Mouse (Mus musculus): ENCODE measurements at regions not wholly inside any gene's neighbourhood (a gene's known extent, or its start where the extent isn't known, plus 50 kb on each side); places are given as distances from the start of the nearest gene placed in this dataset.

DNA sequence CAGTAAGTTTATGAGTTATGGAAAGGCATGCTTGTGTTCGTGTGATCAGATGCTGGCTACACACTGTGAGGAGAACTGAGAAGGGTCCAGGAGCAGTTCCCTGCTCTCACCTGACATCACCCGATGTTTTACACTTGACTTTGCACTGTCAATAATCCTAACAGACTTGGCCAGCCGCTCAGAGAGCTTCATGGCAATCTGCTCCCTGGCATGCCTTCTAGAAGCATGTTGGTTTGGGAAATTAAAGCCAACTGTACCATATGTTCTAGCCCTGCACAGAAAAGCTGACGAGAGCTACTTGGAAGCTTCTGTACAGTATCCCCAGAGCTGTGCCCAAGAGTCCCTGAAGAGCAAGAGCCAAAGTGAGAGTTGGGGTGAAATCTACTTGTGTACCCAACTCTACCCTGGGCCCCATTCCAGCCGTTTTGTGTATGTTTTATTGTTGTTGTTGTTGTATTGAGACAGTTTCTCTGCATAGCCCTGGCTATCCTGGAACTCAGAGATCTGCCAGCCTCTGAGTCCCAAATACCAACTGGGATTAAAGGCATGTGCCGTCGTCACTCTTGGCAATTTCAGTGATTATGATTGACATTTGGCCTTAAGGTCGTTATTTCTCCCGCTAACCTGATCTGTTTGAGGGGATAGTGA is 56.5 kb upstream of the Cnksr3 start:
- no peak overlapping the region for H3K4me3 ChIP-seq (replicated peaks; ENCODE audit: extremely low read depth, low read depth, low read length)
- no peaks in the 10 kb centered on the region for H3K4me1 ChIP-seq (ENCODE audit: control insufficient read depth, insufficient read depth, low read length)
- WGBS: 79% methylated on average over 9 of the region's 9 CpGs
- DNase-seq: no peak
- TF ChIP-seq CTCF (IDR thresholded peaks at IDR 0.05; ENCODE audit: insufficient read depth, low read length) (no peak), POLR2A (IDR thresholded peaks at IDR 0.05; ENCODE audit: borderline replicate concordance, extremely low read depth, low read depth, low read length) (no peak)

- TF ChIP-seq POLR2A (IDR thresholded peaks at IDR 0.05; ENCODE audit: borderline replicate concordance, extremely low read depth, low read depth, low read length): no peak
- no peak for DNase-seq
- WGBS: 86% methylated on average over 4 of the region's 4 CpGs
- Histone ChIP-seq H3K4me3 (replicated peaks; ENCODE audit: extremely low read depth, low read depth, low read length) (no peak overlapping the region), H3K4me1 (ENCODE audit: control insufficient read depth, insufficient read depth, low read length) (no peaks in the 10 kb centered on the region)
These were observed 55.9 kb upstream of the Cnksr3 start for GRCm38 (mm10) chr10:7267903-7268302.

- DNase-seq: no peak
- Histone ChIP-seq H3K4me1 (ENCODE audit: control insufficient read depth, insufficient read depth, low read length) (no peaks in the 10 kb centered on the region), H3K4me3 (replicated peaks; ENCODE audit: extremely low read depth, low read depth, low read length) (no peak overlapping the region)
- TF ChIP-seq POLR2A (IDR thresholded peaks at IDR 0.05; ENCODE audit: borderline replicate concordance, extremely low read depth, low read depth, low read length) (no peak), CTCF (IDR thresholded peaks at IDR 0.05; ENCODE audit: insufficient read depth, low read length) (no peak)
- 79% methylated on average over 4 of the region's 4 CpGs for WGBS
These were observed 55.1 kb upstream of the Cnksr3 start for GRCm38 (mm10) chr10:7267106-7267505.

- TF ChIP-seq CTCF (IDR thresholded peaks at IDR 0.05; ENCODE audit: insufficient read depth, low read length) (no peak), POLR2A (IDR thresholded peaks at IDR 0.05; ENCODE audit: borderline replicate concordance, extremely low read depth, low read depth, low read length) (no peak)
- no peak for DNase-seq
- Histone ChIP-seq H3K4me3 (replicated peaks; ENCODE audit: extremely low read depth, low read depth, low read length) (no peak overlapping the region), H3K4me1 (ENCODE audit: control insufficient read depth, insufficient read depth, low read length) (no peaks in the 10 kb centered on the region; the same call in 1 of the 2 replicates)
- WGBS: 56% methylated on average over 9 of the region's 9 CpGs
These were observed 53.4 kb upstream of the Cnksr3 start for GRCm38 (mm10) chr10:7265412-7265811.

GRCm38 (mm10) chr10:7264721-7265120 is 52.7 kb upstream of the Cnksr3 start:
- Histone ChIP-seq H3K4me3 (replicated peaks; ENCODE audit: extremely low read depth, low read depth, low read length) (no peak overlapping the region), H3K4me1 (ENCODE audit: control insufficient read depth, insufficient read depth, low read length) (no peaks in the 10 kb centered on the region; the same call in 1 of the 2 replicates)
- TF ChIP-seq CTCF (IDR thresholded peaks at IDR 0.05; ENCODE audit: insufficient read depth, low read length): no peak
- TF ChIP-seq POLR2A (IDR thresholded peaks at IDR 0.05; ENCODE audit: borderline replicate concordance, extremely low read depth, low read depth, low read length): no peak
- no peak for DNase-seq
- 80% methylated on average over 4 of the region's 4 CpGs for WGBS
